Mouse (Mus musculus) intestine, embryonic 15.5 days (tissue): ENCODE data around the gene Pid1. TPM values are rescaled to one million over a fixed set of nuclear protein-coding genes. Genes with fewer than 3 reads are reported as not detected.

Experiments
- ATAC-seq: fragments of 200-750 bp; cut with Nextera tagmentation; 2 replicates; pipeline ENCODE4 v1.8.0; 2017; ENCODE audit warnings: moderate TSS enrichment, moderate library complexity
- H3K27ac ChIP-seq: fragments of 300-500 bp; sonication (generic); 2 replicates; pipeline ENCODE4 v1.5.1; 2015; ENCODE audit warnings: mild to moderate bottlenecking, inconsistent platforms
- H3K27me3 ChIP-seq: fragments of 300-500 bp; sonication (generic); replicated peaks from 2 replicates; pipeline ENCODE4 v1.6.1; 2015; ENCODE audit warnings: inconsistent platforms
- H3K36me3 ChIP-seq: fragments of 300-500 bp; sonication (generic); 2 replicates; pipeline ENCODE4 v1.6.1; 2015; ENCODE audit warnings: inconsistent platforms
- H3K4me1 ChIP-seq: fragments of 300-500 bp; sonication (generic); replicated peaks from 2 replicates; pipeline ENCODE4 v1.6.1; 2015; ENCODE audit warnings: inconsistent platforms
- H3K4me2 ChIP-seq: fragments of 300-500 bp; sonication (generic); replicated peaks from 2 replicates; pipeline ENCODE4 v1.6.1; 2015; ENCODE audit warnings: mild to moderate bottlenecking, inconsistent platforms
- H3K4me3 ChIP-seq: fragments of 300-500 bp; sonication (generic); replicated peaks from 2 replicates; pipeline ENCODE4 v1.5.1; 2015; ENCODE audit warnings: inconsistent platforms
- H3K9ac ChIP-seq: fragments of 300-500 bp; sonication (generic); 2 replicates; pipeline ENCODE4 v1.6.1; 2015; ENCODE audit warnings: inconsistent platforms
- H3K9me3 ChIP-seq: fragments of 300-500 bp; sonication (generic); 2 replicates; pipeline ENCODE4 v1.6.1; 2016; ENCODE audit warnings: inconsistent platforms
- WGBS: fragments of 180-500 bp; shearing (Covaris S2); methylation state at CpG from one replicate; pipeline ENCODE4 v1.1.7; 2015; 5-methylcytosine and 5-hydroxymethylcytosine counted together
- polyA plus RNA-seq: library from polyadenylated mRNA; unstranded; fragments of >200 nt; fragmentation: Nextera tagmentation; extraction: Ambion mirVana; gene quantifications from 2 replicates; pipeline ENCODE4 v1.2.1, GENCODE M21; 2015

Gene Pid1
- polyA plus RNA-seq, 1 experiment from 2014 or later = 22.0 TPM

GRCm38 (mm10) chr1:84128510-84128909, 235.5 kb downstream of the Pid1 start:
- WGBS = 63% methylated on average over 4 of the region's 4 CpGs
- no peak overlapping the region for H3K27ac ChIP-seq
- H3K9ac ChIP-seq = no peak overlapping the region
- ATAC-seq = no peak
- no peaks in the 10 kb centered on the region for H3K27me3 ChIP-seq
- H3K36me3 ChIP-seq = no peaks in the 10 kb centered on the region
- no peaks in the 10 kb centered on the region for H3K9me3 ChIP-seq
- H3K4me2 ChIP-seq = no peak overlapping the region
- H3K4me3 ChIP-seq = no peak overlapping the region
- no peaks in the 10 kb centered on the region for H3K4me1 ChIP-seq

- no peaks in the 10 kb centered on the region for H3K4me1 ChIP-seq
- no peak overlapping the region for H3K9ac ChIP-seq
- H3K4me3 ChIP-seq = no peak overlapping the region
- no peaks in the 10 kb centered on the region for H3K9me3 ChIP-seq
- no peak for ATAC-seq
- no peaks in the 10 kb centered on the region for H3K36me3 ChIP-seq
- 69% methylated on average over 2 of the region's 2 CpGs for WGBS
- no peaks in the 10 kb centered on the region for H3K27me3 ChIP-seq
- H3K27ac ChIP-seq = no peak overlapping the region
- H3K4me2 ChIP-seq = no peak overlapping the region
Observed at GRCm38 (mm10) chr1:84119306-84119705, 244.7 kb downstream of the Pid1 start.

DNA sequence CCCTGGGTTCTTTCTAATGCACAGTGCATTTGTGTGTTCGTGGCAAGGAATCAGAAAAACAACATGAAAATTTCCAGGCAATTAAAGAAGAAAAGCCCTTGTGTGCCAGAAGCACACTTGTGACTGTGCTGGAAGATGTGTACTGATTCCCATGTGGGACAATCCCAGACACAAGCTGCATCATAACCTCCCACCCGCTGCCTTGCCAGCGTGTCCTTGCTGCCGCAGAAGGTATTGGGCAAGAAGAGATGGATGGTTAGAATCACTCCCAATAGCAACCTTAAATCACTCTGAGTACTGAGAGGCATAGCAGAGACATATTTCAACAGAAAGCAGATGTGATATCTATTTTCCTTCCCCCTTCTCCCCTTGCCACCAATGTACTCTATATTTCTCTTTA, 257.2 kb downstream of the Pid1 start:
- H3K4me2 ChIP-seq = no peak overlapping the region
- WGBS = 78% methylated on average over 4 of the region's 4 CpGs
- H3K4me3 ChIP-seq = no peak overlapping the region
- H3K27ac ChIP-seq = no peak overlapping the region
- H3K36me3 ChIP-seq = no peaks in the 10 kb centered on the region
- no peaks in the 10 kb centered on the region for H3K27me3 ChIP-seq
- no peaks in the 10 kb centered on the region for H3K4me1 ChIP-seq
- ATAC-seq = no peak
- H3K9me3 ChIP-seq = no peaks in the 10 kb centered on the region
- H3K9ac ChIP-seq = no peak overlapping the region

- H3K27me3 ChIP-seq = no peaks in the 10 kb centered on the region
- no peaks in the 10 kb centered on the region for H3K9me3 ChIP-seq
- WGBS = 87% methylated on average over 2 of the region's 2 CpGs
- no peak overlapping the region for H3K9ac ChIP-seq
- ATAC-seq = no peak
- H3K27ac ChIP-seq = no peak overlapping the region
- H3K36me3 ChIP-seq = no peaks in the 10 kb centered on the region
- no peak overlapping the region for H3K4me3 ChIP-seq
- H3K4me2 ChIP-seq = no peak overlapping the region
- no peaks in the 10 kb centered on the region for H3K4me1 ChIP-seq
Observed at GRCm38 (mm10) chr1:84102052-84102451, 261.9 kb downstream of the Pid1 start.

DNA sequence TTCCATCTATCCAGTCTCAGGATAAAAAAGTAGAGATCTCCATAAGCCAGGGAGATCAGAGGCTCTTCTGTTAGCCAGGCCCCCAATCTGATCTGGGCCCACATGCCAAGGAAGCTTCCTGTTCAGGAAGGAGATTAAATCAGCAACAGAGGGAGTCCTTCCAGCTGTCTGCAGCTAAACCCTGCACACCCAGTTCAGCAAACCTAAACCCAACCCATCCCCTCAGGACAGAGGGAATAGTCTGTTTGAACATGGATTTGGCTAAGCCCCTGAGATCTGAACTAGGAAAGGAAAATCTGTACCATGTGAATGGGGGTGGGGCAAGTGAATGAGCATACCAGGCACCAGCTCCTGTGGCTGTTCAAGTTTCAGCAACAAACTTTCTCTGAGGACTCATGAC, 266.6 kb downstream of the Pid1 start:
- Histone ChIP-seq H3K4me1 (no peaks in the 10 kb centered on the region), H3K27ac (no peak overlapping the region), H3K9ac (no peak overlapping the region), H3K36me3 (no peaks in the 10 kb centered on the region), H3K9me3 (no peaks in the 10 kb centered on the region), H3K4me3 (no peak overlapping the region), H3K4me2 (no peak overlapping the region), H3K27me3 (no peaks in the 10 kb centered on the region)
- ATAC-seq = peak; percentile 25; the same call in 1 of the 2 replicates

DNA sequence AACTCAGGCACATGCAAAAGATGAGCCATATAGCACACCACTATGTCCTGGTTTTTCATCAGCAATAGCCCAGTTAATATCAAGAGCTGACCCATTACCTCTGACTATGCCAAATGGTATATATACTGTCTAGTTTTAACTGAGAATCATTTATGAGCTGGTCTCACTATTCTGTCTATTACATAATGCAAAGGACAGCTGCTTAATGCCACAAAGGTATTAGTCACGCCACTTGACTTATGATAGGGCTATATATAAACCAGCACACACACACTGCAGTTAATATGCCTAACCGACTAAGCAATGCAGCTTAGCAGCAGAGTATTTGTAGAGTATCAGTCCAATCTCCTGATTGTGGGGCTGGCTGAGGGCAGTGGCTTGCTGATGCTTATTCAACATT, 270.7 kb downstream of the Pid1 start:
- H3K9me3 ChIP-seq = no peaks in the 10 kb centered on the region
- no peak overlapping the region for H3K4me3 ChIP-seq
- no peak overlapping the region for H3K9ac ChIP-seq
- ATAC-seq = no peak
- no peaks in the 10 kb centered on the region for H3K27me3 ChIP-seq
- H3K4me1 ChIP-seq = no peaks in the 10 kb centered on the region
- no peaks in the 10 kb centered on the region for H3K36me3 ChIP-seq
- no peak overlapping the region for H3K4me2 ChIP-seq
- 64% methylated on average over 2 of the region's 2 CpGs for WGBS
- no peak overlapping the region for H3K27ac ChIP-seq

GRCm38 (mm10) chr1:84089664-84090063, 274.3 kb downstream of the Pid1 start:
- no peak overlapping the region for H3K4me2 ChIP-seq
- WGBS = 56% methylated on average over 2 of the region's 2 CpGs

GRCm38 (mm10) chr1:84087957-84088356, 276.0 kb downstream of the Pid1 start:
- Histone ChIP-seq H3K27me3 (no peaks in the 10 kb centered on the region), H3K4me3 (no peak overlapping the region), H3K4me1 (no peaks in the 10 kb centered on the region), H3K4me2 (no peak overlapping the region), H3K27ac (no peak overlapping the region), H3K9ac (no peak overlapping the region), H3K9me3 (no peaks in the 10 kb centered on the region), H3K36me3 (no peaks in the 10 kb centered on the region)
- ATAC-seq = no peak
- WGBS = 48% methylated on average over 2 of the region's 2 CpGs

More at GRCm38 (mm10) chr1:84089664-84090063, 274.3 kb downstream of the Pid1 start:
- Histone ChIP-seq H3K4me1 (no peaks in the 10 kb centered on the region), H3K36me3 (no peaks in the 10 kb centered on the region), H3K9ac (no peak overlapping the region), H3K4me3 (no peak overlapping the region), H3K27me3 (no peaks in the 10 kb centered on the region), H3K9me3 (no peaks in the 10 kb centered on the region), H3K27ac (no peak overlapping the region)
- no peak for ATAC-seq

GRCm38 (mm10) chr1:84087325-84087724, 276.7 kb downstream of the Pid1 start:
- 49% methylated on average over 6 of the region's 6 CpGs for WGBS
- Histone ChIP-seq H3K9me3 (no peaks in the 10 kb centered on the region), H3K27ac (no peak overlapping the region), H3K36me3 (no peaks in the 10 kb centered on the region), H3K9ac (no peak overlapping the region), H3K4me3 (no peak overlapping the region), H3K4me1 (no peaks in the 10 kb centered on the region), H3K27me3 (no peaks in the 10 kb centered on the region), H3K4me2 (no peak overlapping the region)
- ATAC-seq = no peak

DNA sequence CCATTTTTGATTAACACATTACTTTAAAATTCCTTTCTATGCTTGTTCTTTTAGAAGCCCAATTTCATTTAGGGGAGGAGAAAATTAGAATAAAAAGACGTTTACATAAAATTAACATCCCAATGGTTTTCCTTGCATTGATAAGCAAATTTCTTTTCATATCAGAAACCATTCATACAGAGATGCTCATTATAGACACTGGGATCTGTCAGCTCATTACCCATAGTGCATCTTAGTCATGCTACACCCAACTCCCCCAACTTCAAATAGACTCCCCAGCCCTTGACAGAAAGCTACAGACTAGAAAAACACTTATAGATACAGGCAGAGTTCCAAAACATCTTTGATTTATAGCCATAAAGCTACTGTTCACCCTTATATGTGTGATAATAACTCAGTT, 277.5 kb downstream of the Pid1 start:
- H3K27me3 ChIP-seq = no peaks in the 10 kb centered on the region
- WGBS = 92% methylated on average over 1 of the region's 1 CpGs
- no peaks in the 10 kb centered on the region for H3K4me1 ChIP-seq
- H3K9ac ChIP-seq = no peak overlapping the region
- no peaks in the 10 kb centered on the region for H3K9me3 ChIP-seq
- no peak overlapping the region for H3K4me2 ChIP-seq
- ATAC-seq = no peak
- no peak overlapping the region for H3K27ac ChIP-seq
- H3K36me3 ChIP-seq = no peaks in the 10 kb centered on the region
- H3K4me3 ChIP-seq = no peak overlapping the region

DNA sequence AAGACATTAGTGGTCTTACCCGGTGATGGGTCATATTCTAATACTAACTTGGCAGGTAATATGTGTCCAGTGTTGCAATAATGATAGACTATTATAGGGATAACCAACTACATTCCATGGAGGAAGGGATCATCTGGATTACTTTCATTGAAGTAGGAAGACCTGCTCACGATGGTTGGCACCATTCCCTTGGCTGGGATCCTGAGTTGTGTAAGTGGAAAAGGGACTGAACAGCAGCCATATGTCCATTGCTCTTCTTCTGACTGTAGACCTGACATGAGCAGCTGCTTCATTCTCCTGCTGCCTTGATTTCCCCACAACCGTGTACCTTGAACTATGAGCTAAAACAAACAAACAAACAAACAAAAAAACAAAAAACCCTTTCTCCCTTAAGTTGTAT, 278.6 kb downstream of the Pid1 start:
- Histone ChIP-seq H3K36me3 (no peaks in the 10 kb centered on the region), H3K4me2 (no peak overlapping the region), H3K9ac (no peak overlapping the region), H3K4me1 (no peaks in the 10 kb centered on the region), H3K27ac (no peak overlapping the region), H3K27me3 (no peaks in the 10 kb centered on the region), H3K9me3 (no peaks in the 10 kb centered on the region), H3K4me3 (no peak overlapping the region)
- no peak for ATAC-seq
- 91% methylated on average over 3 of the region's 3 CpGs for WGBS

DNA sequence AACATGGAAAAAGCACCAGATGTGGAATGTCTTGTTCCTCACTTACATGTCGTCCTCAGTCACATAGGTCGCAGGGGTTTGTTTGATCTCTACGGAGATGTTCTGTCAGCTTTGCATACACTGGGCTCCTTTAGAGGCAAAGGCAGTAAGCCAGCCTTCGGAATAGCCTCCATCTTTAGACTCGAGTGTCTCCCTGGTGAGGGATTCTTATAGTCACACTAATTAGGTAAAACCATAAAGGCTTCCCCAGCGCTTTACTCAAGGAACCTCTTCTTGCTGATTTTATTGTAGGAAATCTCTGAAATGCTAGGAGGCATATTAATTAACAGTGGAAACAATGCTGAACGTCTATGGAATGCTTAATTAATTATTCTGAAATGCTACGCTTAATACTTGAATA, 284.4 kb downstream of the Pid1 start:
- Histone ChIP-seq H3K9me3 (no peaks in the 10 kb centered on the region), H3K9ac (no peak overlapping the region), H3K36me3 (no peaks in the 10 kb centered on the region), H3K27ac (no peak overlapping the region), H3K4me3 (no peak overlapping the region), H3K4me1 (no peaks in the 10 kb centered on the region), H3K4me2 (no peak overlapping the region), H3K27me3 (no peaks in the 10 kb centered on the region)
- 69% methylated on average over 8 of the region's 8 CpGs for WGBS
- no peak for ATAC-seq

GRCm38 (mm10) chr1:84077023-84077422, 287.0 kb downstream of the Pid1 start:
- Histone ChIP-seq H3K4me2 (no peak overlapping the region), H3K27ac (no peak overlapping the region), H3K36me3 (no peaks in the 10 kb centered on the region), H3K9me3 (no peaks in the 10 kb centered on the region), H3K27me3 (no peaks in the 10 kb centered on the region), H3K4me1 (no peaks in the 10 kb centered on the region), H3K4me3 (no peak overlapping the region), H3K9ac (no peak overlapping the region)
- 59% methylated on average over 1 of the region's 1 CpGs for WGBS
- ATAC-seq = no peak
